Mouse (Mus musculus): ENCODE measurements around the gene Smim11.

Gene Smim11

GRCm38 (mm10) chr16:92360711-92361110 lies 59.6 kb downstream of the Smim11 start:
- in situ Hi-C loops (cut with MboI; ENCODE audit: low sequenced_read_pairs) = no loop called here
